In the genomic region with DNA sequence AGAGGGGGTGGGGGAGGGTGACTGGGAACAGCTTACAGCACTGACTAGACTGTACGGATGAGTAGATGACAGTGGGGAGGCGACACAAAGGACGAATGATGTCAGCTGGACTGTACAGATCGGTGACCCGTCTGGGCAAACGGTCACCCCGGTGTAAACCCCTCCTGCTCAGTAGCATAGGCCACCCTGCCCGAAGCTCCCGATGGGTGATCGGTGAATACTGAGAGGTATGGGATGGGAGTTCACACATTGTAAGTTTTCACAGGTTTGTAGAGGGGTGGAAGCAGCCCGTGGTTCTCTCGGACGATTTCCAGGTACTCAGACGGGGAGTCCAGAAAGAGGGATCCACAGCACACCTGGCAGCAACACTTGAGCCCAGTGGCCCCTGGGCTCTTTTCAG, we compare ENCODE assay signal across 26 mouse cellular contexts. TPM values are rescaled to one million over a fixed set of nuclear protein-coding genes. Genes with fewer than 3 reads are reported as not detected.
DNase-seq lines count a peak whose midpoint lies in the region; ATAC-seq lines count a peak whose summit lies in the region.
"Had no signal": no experiment of that assay in that cellular context is flagged by ENCODE, and none has a peak within 500 bp of the region (broad histone marks: within the 10 kb centered on the region; RNA-seq: fewer than 3 reads in every experiment).

No protein-coding gene starts in this region.

- H3K9me3 ChIP-seq in kidney, embryonic 16.5 days (ENCODE audit: low read length) = no peaks in the 10 kb centered on the region
- no peaks in the 10 kb centered on the region for H3K9me3 ChIP-seq in midbrain, embryonic 11.5 days (ENCODE audit: control insufficient read depth, low read length)
- no peaks in the 10 kb centered on the region for H3K9me3 ChIP-seq in midbrain, embryonic 13.5 days
- H3K9me3 ChIP-seq: embryonic facial prominence, embryonic 13.5 days; embryonic facial prominence, embryonic 15.5 days; forebrain, embryonic 10.5 days; forebrain, embryonic 12.5 days had no signal

- H3K36me3 ChIP-seq in kidney, embryonic 16.5 days (ENCODE audit: insufficient read depth, low read length) = no peaks in the 10 kb centered on the region
- no peaks in the 10 kb centered on the region for H3K36me3 ChIP-seq in midbrain, embryonic 11.5 days (ENCODE audit: control insufficient read depth, insufficient read depth, low read length)
- H3K36me3 ChIP-seq in midbrain, embryonic 13.5 days = peaks cover 48% of the 10 kb centered on the region
- H3K36me3 ChIP-seq: embryonic facial prominence, embryonic 13.5 days; embryonic facial prominence, embryonic 15.5 days; forebrain, embryonic 10.5 days had no signal

- 74% methylated on average over 14 of the region's 14 CpGs for WGBS in kidney, embryonic 16.5 days
- WGBS in midbrain, embryonic 11.5 days = 89% methylated on average over 14 of the region's 14 CpGs
- WGBS in midbrain, embryonic 13.5 days = 95% methylated on average over 14 of the region's 14 CpGs

- no peaks in the 10 kb centered on the region for H3K4me1 ChIP-seq in kidney, embryonic 16.5 days (ENCODE audit: insufficient read depth, low read length)
- H3K4me1 ChIP-seq in midbrain, embryonic 11.5 days (ENCODE audit: control insufficient read depth, insufficient read depth, low read length) = no peaks in the 10 kb centered on the region
- H3K4me1 ChIP-seq in midbrain, embryonic 13.5 days (replicated peaks) = no peaks in the 10 kb centered on the region
- H3K4me1 ChIP-seq: embryonic facial prominence, embryonic 13.5 days; embryonic facial prominence, embryonic 15.5 days; forebrain, embryonic 10.5 days; forebrain, embryonic 12.5 days had no signal

- 0 out of 2 replicates have a peak, but pooled peaks have one; percentile 23 for ATAC-seq in kidney, embryonic 16.5 days (ENCODE audit: low FRiP score, low TSS enrichment)
- no peak for ATAC-seq in midbrain, embryonic 11.5 days (ENCODE audit: low FRiP score)
- ATAC-seq in midbrain, embryonic 13.5 days = no peak
- ATAC-seq: CD4-positive, CD25-positive, alpha-beta regulatory T cell, adult 4 months; forebrain, embryonic 14.5 days; forebrain, embryonic 16.5 days had no signal

- DNase-seq in adrenal gland, adult (ENCODE audit: inconsistent age in 2 of 2, low spot score in 1 of 2) = peak; percentile 9 to 61
- no peak for DNase-seq in adrenal gland, postnatal 4 days (ENCODE audit: low spot score in 2 of 2)
- DNase-seq in adrenal gland, postnatal 14 days = peak; percentile 18
- DNase-seq in adrenal gland, adult 8-10 months = no peak
- DNase-seq in kidney, postnatal 10 days = no peak
- DNase-seq in midbrain, embryonic 11.5 days (ENCODE audit: low spot score, missing footprints) = peak; percentile 14
- DNase-seq: B cell, adult 2 months; cerebellum, adult 11 months; cerebellum, adult 18-20 months; cerebellum, adult 8-10 months; cerebellum, adult 9-11 months; cerebellum, postnatal 14 days; cerebellum, postnatal 36 days; embryo, embryonic 11 days had no signal

- H3K9ac ChIP-seq in kidney, embryonic 16.5 days (replicated peaks; ENCODE audit: low read length) = no peak overlapping the region
- no peak overlapping the region for H3K9ac ChIP-seq in midbrain, embryonic 11.5 days (ENCODE audit: low read length)
- H3K9ac ChIP-seq in midbrain, embryonic 13.5 days (replicated peaks) = no peak overlapping the region
- H3K9ac ChIP-seq: embryonic facial prominence, embryonic 13.5 days; embryonic facial prominence, embryonic 15.5 days; forebrain, embryonic 12.5 days had no signal

- H3K4me2 ChIP-seq in kidney, embryonic 16.5 days (replicated peaks; ENCODE audit: low read depth, low read length) = no peak overlapping the region
- no peak overlapping the region for H3K4me2 ChIP-seq in midbrain, embryonic 11.5 days
- H3K4me2 ChIP-seq in midbrain, embryonic 13.5 days (replicated peaks) = no peak overlapping the region
- H3K4me2 ChIP-seq: embryonic facial prominence, embryonic 13.5 days; embryonic facial prominence, embryonic 15.5 days; forebrain, embryonic 12.5 days had no signal

- no peak overlapping the region for H3K4me3 ChIP-seq in kidney, embryonic 16.5 days (ENCODE audit: low read length)
- H3K4me3 ChIP-seq in midbrain, embryonic 11.5 days (ENCODE audit: low read depth, low read length) = no peak overlapping the region
- no peak overlapping the region for H3K4me3 ChIP-seq in midbrain, embryonic 13.5 days (replicated peaks)
- H3K4me3 ChIP-seq: embryonic facial prominence, embryonic 13.5 days; embryonic facial prominence, embryonic 15.5 days; erythroblast, embryonic 14.5 days; forebrain, embryonic 10.5 days; forebrain, embryonic 12.5 days had no signal

- no peaks in the 10 kb centered on the region for H3K27me3 ChIP-seq in kidney, embryonic 16.5 days (ENCODE audit: insufficient read depth, low read length)
- no peaks in the 10 kb centered on the region for H3K27me3 ChIP-seq in midbrain, embryonic 11.5 days (ENCODE audit: control insufficient read depth, insufficient read depth, low read length)
- no peaks in the 10 kb centered on the region for H3K27me3 ChIP-seq in midbrain, embryonic 13.5 days
- H3K27me3 ChIP-seq: embryonic facial prominence, embryonic 13.5 days; embryonic facial prominence, embryonic 15.5 days; forebrain, embryonic 12.5 days had no signal

- no peak overlapping the region for H3K27ac ChIP-seq in kidney, embryonic 16.5 days (ENCODE audit: low read length)
- H3K27ac ChIP-seq in midbrain, embryonic 11.5 days (ENCODE audit: low read depth, low read length) = no peak overlapping the region
- no peak overlapping the region for H3K27ac ChIP-seq in midbrain, embryonic 13.5 days
- H3K27ac ChIP-seq: embryonic facial prominence, embryonic 13.5 days; embryonic facial prominence, embryonic 15.5 days; forebrain, embryonic 10.5 days; forebrain, embryonic 12.5 days had no signal

RNA-seq across cellular contexts. Expression of gene Tmem130, which starts 24.5 kb away (rescaled TPM):
- total RNA-seq in adrenal gland, postnatal 4 days (2021) = 10 to 100 TPM; 41.6 to 49.1 TPM
- total RNA-seq in adrenal gland, postnatal 14 days (2021) = 30.5 and 34.5 TPM in 2 replicates
- total RNA-seq in adrenal gland, adult 8-10 months (2022) = 10 to 100 TPM; 41.5 to 59.8 (median 46.7) TPM
- 0.42 and 0.90 TPM in 2 replicates for polyA plus RNA-seq in kidney, embryonic 16.5 days (2015; fragmentation: Nextera tagmentation; extraction: Ambion mirVana)
- polyA plus RNA-seq in midbrain, embryonic 11.5 days (2014; fragmentation: Nextera tagmentation; extraction: Ambion mirVana) = 20.1 and 20.6 TPM in 2 replicates
- 202 and 235 TPM in 2 replicates for polyA plus RNA-seq in midbrain, embryonic 13.5 days (2015; fragmentation: Nextera tagmentation; extraction: Ambion mirVana)
- total RNA-seq: CH12.LX, MEL had no signal
- polyA plus RNA-seq: CD4-positive, CD25-positive, alpha-beta regulatory T cell, adult 4 months; erythroblast, embryonic 14.5 days had no signal

RNA-seq across cellular contexts. Expression of gene Trrap, which starts 30.4 kb away (rescaled TPM):
- total RNA-seq in adrenal gland, postnatal 4 days (2021) = 100 to 1,000 TPM; 141 to 154 TPM
- 91.2 and 98.3 TPM in 2 replicates for total RNA-seq in adrenal gland, postnatal 14 days (2021)
- 100 to 1,000 TPM in 3 of 4 experiments, 10 to 100 TPM in 1; 97.3 to 186 (median 128) TPM for total RNA-seq in adrenal gland, adult 8-10 months (2022)
- polyA plus RNA-seq in kidney, embryonic 16.5 days (2015; fragmentation: Nextera tagmentation; extraction: Ambion mirVana) = 69.8 and 84.1 TPM in 2 replicates
- 85.1 and 91.8 TPM in 2 replicates for polyA plus RNA-seq in midbrain, embryonic 11.5 days (2014; fragmentation: Nextera tagmentation; extraction: Ambion mirVana)
- 84.6 and 94.4 TPM in 2 replicates for polyA plus RNA-seq in midbrain, embryonic 13.5 days (2015; fragmentation: Nextera tagmentation; extraction: Ambion mirVana)

Comparison
In these comparisons a context has a peak if more than half of its experiments do, and no peak if none do; other contexts are left out.
1. DNase-seq: peak in adrenal gland, adult (2 of 2), adrenal gland, postnatal 14 days (single experiment) and midbrain, embryonic 11.5 days (single experiment); none in adrenal gland, postnatal 4 days (0 of 2), adrenal gland, adult 8-10 months (single experiment) and kidney, postnatal 10 days (single experiment).